Mouse (Mus musculus) R1 (cell line): Measurements from ENCODE around the gene Icam4.
A peak's percentile ranks its signal among the peaks of the same experiment; 100 is the strongest.

Experiments used
- DNase-seq: peaks from one replicate; pipeline ENCODE4 v3.0.0-alpha.2; 2018; ENCODE audit warnings: low read depth, low spot score

Icam4 gene

DNA sequence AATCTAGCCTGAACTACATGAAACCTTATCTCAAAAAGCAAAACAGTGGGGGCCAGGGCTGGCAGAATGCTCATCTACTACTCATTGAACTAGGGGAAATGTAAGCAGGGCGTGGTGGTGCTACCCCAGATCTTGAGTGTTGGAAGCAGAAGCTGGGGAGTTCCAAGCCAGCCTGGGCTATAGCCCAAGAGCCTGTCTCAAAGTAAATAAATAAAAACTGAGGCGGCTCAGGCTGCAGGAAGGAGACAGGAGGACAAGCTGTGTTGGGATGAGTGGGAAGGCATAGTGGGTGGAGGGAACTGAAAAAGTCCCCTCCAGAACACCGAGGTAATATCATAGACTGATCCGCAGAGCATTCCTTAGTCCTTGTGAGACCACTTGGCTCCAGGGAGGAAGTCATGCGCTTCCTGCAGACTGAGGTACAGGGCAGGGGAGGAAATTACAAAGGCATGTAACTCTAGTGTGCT, 17.3 kb upstream of the Icam4 start:
- DNase-seq = no peak

- DNase-seq = no peak
These were observed 16.8 kb upstream of the Icam4 start for GRCm38 (mm10) chr9:21012368-21012767.

- DNase-seq = peak; percentile 93
These were observed 14.2 kb upstream of the Icam4 start for GRCm38 (mm10) chr9:21014691-21015570.

DNA sequence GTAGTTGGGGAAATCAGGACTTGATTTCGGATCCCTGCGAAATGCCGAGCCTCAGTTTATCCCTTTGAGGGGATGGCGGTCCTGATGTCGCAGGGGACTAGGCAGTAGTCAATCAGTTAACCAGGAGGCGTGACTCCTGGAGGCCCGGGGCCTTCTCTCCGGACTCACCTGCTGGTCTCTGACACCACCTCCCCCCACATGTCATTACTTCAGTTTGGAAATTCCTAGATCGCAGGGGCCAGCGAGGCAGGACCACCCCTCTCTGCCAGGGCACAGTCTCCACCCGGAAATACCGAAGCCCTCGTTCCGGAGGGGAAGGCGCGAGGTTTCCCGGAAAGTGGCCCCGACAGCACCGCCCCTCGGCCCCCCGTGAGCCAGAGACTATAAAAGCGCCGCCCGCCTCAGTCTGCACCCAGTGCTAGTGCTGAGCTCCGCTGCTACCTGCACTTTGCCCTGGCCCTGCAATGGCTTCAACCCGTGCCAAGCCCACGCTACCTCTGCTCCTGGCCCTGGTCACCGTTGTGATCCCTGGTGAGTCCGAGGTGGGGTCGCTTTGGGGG, 13.5 kb upstream of the Icam4 start, which contains the start of gene Icam1:
TSS of gene Icam1 (plus strand) at position 415 of the 560 bp plus-strand sequence.
- DNase-seq = peak; percentile 87

DNA sequence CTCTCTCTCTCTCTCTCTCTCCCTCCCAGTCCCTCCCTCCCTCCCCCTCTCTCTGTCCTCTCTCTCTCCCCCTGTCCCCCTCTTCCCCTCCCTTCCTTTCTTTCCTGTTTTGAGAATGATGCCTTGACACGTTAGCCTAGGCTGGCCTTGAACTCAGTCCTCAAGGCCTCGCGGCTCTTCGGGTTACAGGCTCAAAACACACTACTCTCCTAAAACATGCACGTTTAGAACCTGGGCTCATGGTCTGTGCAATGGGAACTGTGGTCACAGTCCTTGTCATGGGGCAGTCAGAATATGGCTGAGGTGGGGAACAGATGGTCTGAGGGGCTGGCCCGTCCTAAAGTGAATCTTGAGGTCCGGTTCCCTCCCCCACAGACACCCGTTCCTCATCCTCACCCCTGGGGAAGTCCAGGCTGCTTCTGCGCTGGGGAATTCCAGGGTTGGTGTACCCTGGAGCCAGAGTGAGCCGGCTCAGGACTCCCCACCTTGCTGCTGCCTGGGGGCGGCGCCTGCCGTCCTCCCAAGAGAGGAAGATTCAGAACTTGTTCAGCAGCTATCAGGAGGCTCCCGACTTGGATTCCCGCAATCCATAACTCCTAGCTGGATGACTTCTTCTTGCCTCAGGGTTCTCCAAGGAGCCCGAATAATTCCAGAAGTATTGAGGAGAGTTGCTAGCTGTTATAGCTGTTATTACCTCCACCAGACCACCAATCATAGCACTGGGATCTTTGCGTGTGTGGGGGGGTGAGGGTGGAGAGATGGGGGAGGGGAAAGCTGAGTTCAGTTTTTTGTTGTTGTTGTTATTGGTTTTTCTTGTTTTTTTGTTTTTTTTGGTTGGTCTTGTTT, 12.6 kb upstream of the Icam4 start:
- DNase-seq = peak; percentile 82

DNA sequence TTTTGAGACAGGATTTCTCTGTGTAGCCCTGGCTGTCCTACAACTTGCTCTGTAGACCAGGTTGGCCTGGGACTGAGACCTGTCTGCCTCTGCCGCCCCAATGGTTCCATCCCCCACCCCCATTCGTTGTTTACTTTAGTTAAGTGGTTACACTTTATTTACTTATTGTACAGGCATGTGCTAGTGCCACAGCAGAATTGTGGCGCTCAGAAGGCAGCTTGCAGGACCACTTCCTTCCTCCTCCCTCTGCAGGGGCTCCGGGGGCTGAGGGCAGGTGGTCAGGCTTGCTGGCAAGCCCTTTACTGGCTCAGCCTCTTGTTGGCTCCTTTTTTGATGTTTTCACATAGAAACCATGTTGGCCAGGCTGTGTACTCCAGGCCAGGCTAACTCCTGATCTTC, 12.0 kb upstream of the Icam4 start:
- DNase-seq = no peak

GRCm38 (mm10) chr9:21018600-21018999, 10.6 kb upstream of the Icam4 start:
- no peak for DNase-seq

DNA sequence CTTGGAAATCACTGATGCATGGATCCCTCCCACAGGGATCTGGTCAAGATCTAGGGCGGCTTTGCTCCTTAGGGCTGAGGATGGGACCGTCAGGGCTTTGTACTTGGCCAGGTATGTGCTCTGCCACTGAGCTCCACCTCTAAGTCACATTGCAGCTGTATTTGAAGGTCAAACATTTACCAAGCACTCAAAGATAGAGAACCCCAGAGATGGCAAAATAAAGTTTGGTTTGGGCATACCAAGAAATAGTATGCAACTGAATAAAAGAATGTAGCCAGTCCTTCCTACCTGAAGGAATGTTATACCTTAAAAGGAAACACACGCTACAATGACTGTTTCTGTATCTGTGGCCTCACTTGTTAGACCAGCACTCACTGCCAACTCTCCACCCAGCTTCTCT, 7.8 kb upstream of the Icam4 start:
- no peak for DNase-seq

DNA sequence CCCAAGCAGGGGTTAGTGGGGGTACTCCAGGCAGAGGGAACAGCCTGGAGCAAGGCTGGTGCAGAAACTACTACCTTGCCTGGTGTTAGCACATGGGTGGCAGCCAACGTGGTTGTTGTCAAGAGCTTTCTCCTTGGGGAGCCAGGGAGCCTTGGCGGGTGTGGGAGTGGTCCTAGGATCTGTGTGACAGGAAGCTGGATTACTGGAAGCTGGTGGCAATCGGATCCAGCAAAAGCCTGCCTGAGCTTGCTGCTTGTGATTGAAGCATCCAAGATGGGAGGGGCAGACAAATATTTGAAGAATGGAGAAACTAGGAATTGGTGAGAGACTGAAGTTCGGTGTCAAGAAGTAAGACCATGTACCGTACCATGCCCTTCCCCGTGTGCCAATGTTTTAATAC, 6.9 kb upstream of the Icam4 start:
- peak; percentile 83 for DNase-seq

GRCm38 (mm10) chr9:21022726-21023125, 6.4 kb upstream of the Icam4 start:
- no peak for DNase-seq

GRCm38 (mm10) chr9:21025258-21025810, 3.8 kb upstream of the Icam4 start:
- peak; percentile 47 for DNase-seq

DNA sequence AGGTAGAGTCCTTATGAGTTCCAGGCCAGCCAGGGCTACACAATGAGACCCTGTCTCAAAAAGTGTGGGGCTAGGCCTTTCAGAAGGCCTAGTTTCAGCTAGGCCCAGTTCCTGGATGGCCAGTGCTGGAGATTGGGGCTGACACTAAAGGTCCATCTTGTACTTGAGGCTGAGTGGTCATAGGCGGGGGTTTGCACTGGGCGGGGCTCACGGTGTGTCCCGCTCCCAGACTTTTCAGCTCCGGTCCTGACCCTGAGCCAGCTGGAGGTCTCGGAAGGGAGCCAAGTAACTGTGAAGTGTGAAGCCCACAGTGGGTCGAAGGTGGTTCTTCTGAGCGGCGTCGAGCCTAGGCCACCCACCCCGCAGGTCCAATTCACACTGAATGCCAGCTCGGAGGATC, 2.3 kb upstream of the Icam4 start:
- DNase-seq = no peak

DNA sequence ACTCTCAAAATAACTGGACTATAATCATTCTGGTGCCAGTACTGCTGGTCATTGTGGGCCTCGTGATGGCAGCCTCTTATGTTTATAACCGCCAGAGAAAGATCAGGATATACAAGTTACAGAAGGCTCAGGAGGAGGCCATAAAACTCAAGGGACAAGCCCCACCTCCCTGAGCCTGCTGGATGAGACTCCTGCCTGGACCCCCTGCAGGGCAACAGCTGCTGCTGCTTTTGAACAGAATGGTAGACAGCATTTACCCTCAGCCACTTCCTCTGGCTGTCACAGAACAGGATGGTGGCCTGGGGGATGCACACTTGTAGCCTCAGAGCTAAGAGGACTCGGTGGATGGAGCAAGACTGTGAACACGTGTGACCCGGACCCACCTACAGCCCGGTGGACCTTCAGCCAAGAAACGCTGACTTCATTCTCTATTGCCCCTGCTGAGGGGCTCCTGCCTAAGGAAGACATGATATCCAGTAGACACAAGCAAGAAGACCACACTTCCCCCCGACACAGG, 1.3 kb upstream of the Icam4 start:
- peak; percentile 82 for DNase-seq

GRCm38 (mm10) chr9:21028560-21029110, 538 bp upstream of the Icam4 start:
- DNase-seq = peak; percentile 46

DNA sequence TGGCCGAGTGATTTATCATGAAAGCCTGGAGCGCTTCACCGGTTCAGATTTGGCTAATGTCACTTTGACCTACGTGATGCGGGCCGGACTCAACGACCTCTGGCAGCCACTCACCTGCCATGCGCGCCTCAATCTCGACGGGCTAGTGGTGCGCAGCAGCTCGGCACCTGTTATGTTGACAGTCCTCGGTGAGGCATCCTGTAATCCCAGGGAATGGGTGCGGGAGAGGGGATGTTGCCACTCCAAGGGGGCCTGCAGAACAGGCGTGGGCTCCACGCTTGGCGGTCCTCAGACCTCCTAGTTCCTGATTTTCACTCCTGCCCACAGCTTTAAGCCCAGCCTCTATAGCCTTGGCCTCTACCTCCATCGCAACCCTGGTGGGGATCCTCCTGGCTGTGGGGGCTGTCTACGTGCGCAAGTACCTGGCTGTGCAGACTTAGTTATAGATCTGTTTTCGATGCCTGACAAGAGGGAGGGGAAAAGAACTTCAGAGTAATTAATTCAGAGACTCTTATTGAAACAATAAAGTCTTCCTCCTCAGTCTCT, 955 bp downstream of the Icam4 start:
- no peak for DNase-seq

DNA sequence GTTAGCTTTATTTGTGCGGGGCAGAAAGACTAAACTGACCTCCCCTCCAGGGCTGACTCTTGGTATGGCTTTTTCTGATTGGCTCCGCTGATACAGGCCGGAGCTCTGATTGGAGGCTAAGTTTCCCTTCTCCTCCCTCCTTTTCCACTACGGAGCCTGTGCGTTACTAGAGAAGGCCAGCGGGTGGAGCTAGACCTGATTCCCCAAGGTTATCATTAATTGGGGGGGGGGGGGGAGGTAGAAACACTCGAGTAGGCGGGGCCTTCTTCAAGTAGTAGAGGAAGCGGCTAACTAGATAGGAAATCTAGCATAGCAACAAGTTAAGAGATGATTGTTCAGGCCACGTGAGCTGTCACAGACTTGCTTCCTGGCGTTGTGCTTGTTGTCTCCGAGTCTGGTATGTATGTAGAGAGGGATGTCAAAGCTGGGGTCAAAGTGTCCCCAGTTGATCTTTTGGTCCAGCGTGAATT, 1.6 kb downstream of the Icam4 start:
- DNase-seq = peak; percentile 98

- DNase-seq = peak; percentile 91
These were observed 2.2 kb downstream of the Icam4 start for GRCm38 (mm10) chr9:21031251-21031895.

DNA sequence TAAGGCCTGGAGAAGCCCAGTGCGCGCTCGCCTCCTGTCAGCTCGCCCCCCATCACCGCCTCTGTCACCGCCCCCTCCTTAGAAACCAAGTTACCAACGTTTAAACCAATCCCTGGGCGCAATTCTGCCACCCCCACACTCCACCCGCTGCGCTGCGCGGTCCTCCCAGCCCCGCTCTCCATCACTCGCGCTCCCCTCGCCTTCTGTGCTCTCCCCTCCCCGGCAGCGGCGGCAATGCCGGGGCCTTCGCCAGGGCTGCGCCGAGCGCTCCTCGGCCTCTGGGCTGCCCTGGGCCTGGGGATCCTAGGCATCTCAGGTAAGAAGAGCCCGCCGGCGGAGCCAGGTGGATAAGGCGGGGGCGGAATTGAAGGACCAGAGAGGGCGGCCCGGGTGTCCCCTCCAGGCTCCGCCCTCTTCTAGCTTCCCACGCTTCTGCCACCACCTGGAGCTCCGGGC, 2.8 kb downstream of the Icam4 start, which contains the start of gene Icam5:
TSS of gene Icam5 (plus strand) at position 178 of the 456 bp plus-strand sequence.
- peak; percentile 82 for DNase-seq

- no peak for DNase-seq
These were observed 3.3 kb downstream of the Icam4 start for GRCm38 (mm10) chr9:21032491-21032890.

- peak; percentile 95 for DNase-seq
These were observed 4.0 kb downstream of the Icam4 start for GRCm38 (mm10) chr9:21033136-21033535.
